Mouse (Mus musculus) retina, adult 2 months (tissue): ENCODE measurements around the gene Izumo3.
"Not testable (repeated sequence)": the region's sequence is repeated elsewhere in the genome, so short reads cannot be mapped to it uniquely, and the experiment has no call there.

ENCODE experiments used
- DNase-seq: peaks from one replicate; pipeline ENCODE4 v3.0.0-alpha.2; 2012; ENCODE audit warnings: low read depth, low spot score

The Izumo3 gene

GRCm38 (mm10) chr4:92147134-92147533 is at the start of gene Izumo3:
Gene Izumo3 (minus strand): TSS chr4:92147234.
- no peak for DNase-seq

- not testable (repeated sequence) for DNase-seq
Measured at GRCm38 (mm10) chr4:92191649-92192048, 44.6 kb upstream of the Izumo3 start, which contains the start of gene Gm12666. Gene Gm12666 (minus strand): TSS chr4:92191749.

GRCm38 (mm10) chr4:92152646-92153045 is 5.6 kb upstream of the Izumo3 start:
- DNase-seq: no peak

- no peak for DNase-seq
Measured at GRCm38 (mm10) chr4:92111390-92111988, 35.5 kb downstream of the Izumo3 start.

- no peak for DNase-seq
Measured at GRCm38 (mm10) chr4:92097386-92097785, 49.6 kb downstream of the Izumo3 start.

GRCm38 (mm10) chr4:92095951-92096350 is 51.1 kb downstream of the Izumo3 start:
- DNase-seq: no peak
